Mouse (Mus musculus): ENCODE results near the gene Taf13. TPM values are rescaled to one million over a fixed set of nuclear protein-coding genes. Genes with fewer than 3 reads are reported as not detected.

Gene Taf13
- total and polyA plus RNA-seq, 3 experiments, result 5.4 to 7.0 TPM; not detected in 1

DNA sequence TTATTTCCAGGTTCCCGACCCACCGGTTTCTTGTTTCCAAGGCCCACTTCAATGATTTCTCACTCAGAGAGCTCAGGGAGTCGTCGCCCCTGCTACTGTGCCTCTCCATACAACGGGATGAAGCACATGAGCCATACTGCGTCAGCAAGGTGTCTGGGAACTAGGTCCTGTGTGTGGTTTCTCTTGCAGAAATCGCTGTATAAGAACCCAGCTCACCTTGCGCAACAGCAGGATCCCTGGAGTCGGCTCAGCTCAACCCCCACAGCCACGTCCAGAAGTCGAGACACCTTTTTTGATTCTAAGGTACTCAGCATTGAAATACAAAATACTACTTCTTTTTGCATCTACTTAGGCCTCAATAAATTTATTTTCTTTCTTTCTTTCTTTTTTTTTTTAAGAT is 29.2 kb upstream of the Taf13 start:
- no peak overlapping the region for H3K27ac ChIP-seq (ENCODE audit: control insufficient read depth, low read depth, low read length)
- H3K79me2 ChIP-seq (ENCODE audit: control insufficient read depth, insufficient read depth, low read length, poor library complexity), result no peaks in the 10 kb centered on the region
- H3K4me1 ChIP-seq (ENCODE audit: control insufficient read depth in 1 of 2, insufficient read depth in 2 of 2, low read length in 2 of 2), result no peaks in the 10 kb centered on the region
- no peaks in the 10 kb centered on the region for H3K36me3 ChIP-seq (ENCODE audit: control insufficient read depth in 1 of 2, insufficient read depth in 2 of 2, low read length in 2 of 2)
- H3K9ac ChIP-seq (ENCODE audit: control insufficient read depth, low read depth, low read length, poor library complexity, severe bottlenecking), result no peak overlapping the region
- no peaks in the 10 kb centered on the region for H3K9me3 ChIP-seq (replicated peaks; ENCODE audit: insufficient read depth, low read length)
- no peak for DNase-seq (ENCODE audit: low read depth, low spot score)
- H3K27me3 ChIP-seq (ENCODE audit: control insufficient read depth in 1 of 2, insufficient read depth in 2 of 2, low read length in 2 of 2), result peaks cover 0 to 11% of the 10 kb centered on the region in 2 experiments
- H3K4me3 ChIP-seq (ENCODE audit: control insufficient read depth in 1 of 2, insufficient read depth in 1 of 2, low read depth in 2 of 2, low read length in 2 of 2), result no peak overlapping the region
- TF ChIP-seq MAFK (IDR thresholded peaks at IDR 0.05; ENCODE audit: borderline replicate concordance, low read depth, low read length) (no peak), ELF1 (IDR thresholded peaks at IDR 0.05; ENCODE audit: low read depth, low read length) (no peak), ZMIZ1 (IDR thresholded peaks at IDR 0.05; ENCODE audit: low read depth, low read length) (no peak), ETS1 (IDR thresholded peaks at IDR 0.05; ENCODE audit: low read depth, low read length) (no peak), USF2 (IDR thresholded peaks at IDR 0.05; ENCODE audit: borderline replicate concordance in 1 of 2, insufficient read depth in 1 of 2, low read depth in 1 of 2, low read length in 2 of 2) (no peak), GABPA (IDR thresholded peaks at IDR 0.05; ENCODE audit: low read depth, low read length) (no peak), TAL1 (IDR thresholded peaks at IDR 0.05; ENCODE audit: low read length) (no peak), CTCF (IDR thresholded peaks at IDR 0.05 in 2 of 3, conservative IDR thresholded peaks at IDR 0.05 in 1 of 3; ENCODE audit: control insufficient read depth in 1 of 3, insufficient read depth in 1 of 3, low read depth in 2 of 3, low read length in 3 of 3, poor library complexity in 1 of 3, severe bottlenecking in 1 of 3) (no peak)

DNA sequence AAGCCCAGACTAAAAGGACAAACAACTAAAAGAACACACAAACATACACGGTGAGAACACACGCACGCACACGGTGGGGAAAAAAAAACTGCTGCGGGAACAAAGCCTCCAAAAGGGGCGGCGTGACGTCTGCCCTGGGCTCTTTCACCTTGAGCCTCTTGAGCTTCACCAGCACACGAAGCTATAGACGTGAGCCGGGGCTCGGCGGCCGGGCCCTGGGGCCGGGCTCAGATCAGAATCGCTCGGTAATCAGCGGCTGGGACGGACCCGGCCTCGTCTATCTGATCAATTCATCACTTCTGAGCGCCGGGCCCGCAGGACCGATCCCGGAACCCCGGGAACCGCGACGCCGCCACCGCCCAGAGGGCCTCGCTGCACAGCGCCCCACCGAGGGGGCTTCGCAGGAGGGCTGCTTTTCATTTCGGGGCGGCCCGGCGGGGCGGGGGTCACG is 17.4 kb upstream of the Taf13 start:
- DNase-seq (ENCODE audit: low read depth, low spot score), result peak; percentile 72
- Histone ChIP-seq H3K27me3 (ENCODE audit: control insufficient read depth in 1 of 2, insufficient read depth in 2 of 2, low read length in 2 of 2) (no peaks in the 10 kb centered on the region), H3K9me3 (replicated peaks; ENCODE audit: insufficient read depth, low read length) (no peaks in the 10 kb centered on the region), H3K4me3 (ENCODE audit: control insufficient read depth in 1 of 2, insufficient read depth in 1 of 2, low read depth in 2 of 2, low read length in 2 of 2) (peak overlapping the region; percentile 39 to 86), H3K79me2 (ENCODE audit: control insufficient read depth, insufficient read depth, low read length, poor library complexity) (no peaks in the 10 kb centered on the region; the same call in 1 of the 2 replicates), H3K27ac (ENCODE audit: control insufficient read depth, low read depth, low read length) (peak overlapping the region; percentile 66), H3K4me1 (ENCODE audit: control insufficient read depth in 1 of 2, insufficient read depth in 2 of 2, low read length in 2 of 2) (no peaks in the 10 kb centered on the region), H3K36me3 (ENCODE audit: control insufficient read depth in 1 of 2, insufficient read depth in 2 of 2, low read length in 2 of 2) (peaks cover 0 to 2% of the 10 kb centered on the region in 2 experiments; a peak in 2 of 4 replicates), H3K9ac (ENCODE audit: control insufficient read depth, low read depth, low read length, poor library complexity, severe bottlenecking) (peak overlapping the region; percentile 83)
- TF ChIP-seq ZNF384 (IDR thresholded peaks at IDR 0.05; ENCODE audit: low read depth, low read length) (peak; percentile 63), ETS1 (IDR thresholded peaks at IDR 0.05; ENCODE audit: low read depth, low read length) (no peak), ZC3H11A (IDR thresholded peaks at IDR 0.05; ENCODE audit: low read depth, low read length) (no peak), CTCF (IDR thresholded peaks at IDR 0.05 in 2 of 3, conservative IDR thresholded peaks at IDR 0.05 in 1 of 3; ENCODE audit: control insufficient read depth in 1 of 3, insufficient read depth in 1 of 3, low read depth in 2 of 3, low read length in 3 of 3, poor library complexity in 1 of 3, severe bottlenecking in 1 of 3) (peak in 1 of 3 experiments; percentile 31; a peak in 2 of 6 replicates), SIN3A (IDR thresholded peaks at IDR 0.05; ENCODE audit: low read length) (no peak), EP300 (IDR thresholded peaks at IDR 0.05; ENCODE audit: low read depth in 1 of 2, low read length in 2 of 2) (no peak), TCF12 (IDR thresholded peaks at IDR 0.05; ENCODE audit: low read depth, low read length) (no peak), SMC3 (IDR thresholded peaks at IDR 0.05; ENCODE audit: low read depth, low read length) (no peak), GABPA (IDR thresholded peaks at IDR 0.05; ENCODE audit: low read depth, low read length) (no peak), RCOR1 (IDR thresholded peaks at IDR 0.05; ENCODE audit: low read depth, low read length) (no peak), KAT2A (conservative IDR thresholded peaks at IDR 0.05; ENCODE audit: low read depth, low read length) (no peak), GATA1 (IDR thresholded peaks at IDR 0.05; ENCODE audit: low read depth, low read length) (0 out of 2 replicates have a peak, but pooled peaks have one; percentile 6), TBP (IDR thresholded peaks at IDR 0.05; ENCODE audit: low read depth, low read length) (no peak; the same call in none of the 2 replicates), TAL1 (IDR thresholded peaks at IDR 0.05; ENCODE audit: low read length) (no peak), POLR2AphosphoS5 (IDR thresholded peaks at IDR 0.05; ENCODE audit: borderline replicate concordance, low read depth, low read length) (no peak), POLR2A (IDR thresholded peaks at IDR 0.05; ENCODE audit: control insufficient read depth in 1 of 2, insufficient read depth in 1 of 2, low read depth in 1 of 2, low read length in 2 of 2, poor library complexity in 1 of 2) (no peak), USF2 (IDR thresholded peaks at IDR 0.05; ENCODE audit: borderline replicate concordance in 1 of 2, insufficient read depth in 1 of 2, low read depth in 1 of 2, low read length in 2 of 2) (no peak), UBTF (IDR thresholded peaks at IDR 0.05; ENCODE audit: borderline replicate concordance, insufficient read depth, low read depth, low read length) (0 out of 2 replicates have a peak, but pooled peaks have one; percentile 38), ZMIZ1 (IDR thresholded peaks at IDR 0.05; ENCODE audit: low read depth, low read length) (no peak), BHLHE40 (IDR thresholded peaks at IDR 0.05; ENCODE audit: borderline replicate concordance, low read depth, low read length) (no peak), MAZ (IDR thresholded peaks at IDR 0.05; ENCODE audit: low read depth, low read length) (no peak), E2F4 (IDR thresholded peaks at IDR 0.05; ENCODE audit: borderline replicate concordance, low read depth, low read length) (no peak), MEF2A (IDR thresholded peaks at IDR 0.05; ENCODE audit: extremely low read depth, insufficient replicate concordance, low read depth, low read length, poor library complexity, severe bottlenecking) (no peak), MYB (IDR thresholded peaks at IDR 0.05; ENCODE audit: low read depth, low read length) (no peak), JUND (IDR thresholded peaks at IDR 0.05; ENCODE audit: low read depth, low read length) (no peak), RAD21 (IDR thresholded peaks at IDR 0.05; ENCODE audit: low read depth, low read length) (no peak)
